Mouse (Mus musculus) hindbrain, embryonic 16.5 days (tissue): ENCODE results near the gene Ap1s1. TPM values are rescaled to one million over a fixed set of nuclear protein-coding genes. Genes with fewer than 3 reads are reported as not detected.
A peak's percentile ranks its signal among the peaks of the same experiment; 100 is the strongest.

Source experiments
- ATAC-seq: fragments of 200-750 bp; cut with Nextera tagmentation; 2 replicates; pipeline ENCODE4 v1.8.0; 2017; ENCODE audit warnings: moderate TSS enrichment, moderate library complexity
- H3K27ac ChIP-seq: fragments of 300-500 bp; sonication (generic); 2 replicates; pipeline ENCODE4 v1.5.1; 2014; ENCODE audit warnings: low read depth, mild to moderate bottlenecking, control low read depth, low read length, moderate library complexity
- H3K27me3 ChIP-seq: fragments of 300-500 bp; sonication (generic); replicated peaks from 2 replicates; pipeline ENCODE4 v1.6.1; 2014; ENCODE audit warnings: low read length; ENCODE audit not compliant: control insufficient read depth, insufficient read depth
- H3K36me3 ChIP-seq: fragments of 300-500 bp; sonication (generic); 2 replicates; pipeline ENCODE4 v1.6.1; 2014; ENCODE audit warnings: mild to moderate bottlenecking, low read length, moderate library complexity, mixed read lengths; ENCODE audit not compliant: control insufficient read depth, insufficient read depth
- H3K4me1 ChIP-seq: fragments of 300-500 bp; sonication (generic); 2 replicates; pipeline ENCODE4 v1.6.1; 2014; ENCODE audit warnings: low read depth, low read length; ENCODE audit not compliant: control insufficient read depth, insufficient read depth
- H3K4me2 ChIP-seq: fragments of 300-500 bp; sonication (generic); 2 replicates; pipeline ENCODE4 v1.6.1; 2014; ENCODE audit warnings: mild to moderate bottlenecking, low read length, control low read depth, moderate library complexity
- H3K4me3 ChIP-seq: fragments of 300-500 bp; sonication (generic); 2 replicates; pipeline ENCODE4 v1.5.1; 2014; ENCODE audit warnings: mild to moderate bottlenecking, low read length, control low read depth, moderate library complexity
- H3K9ac ChIP-seq: fragments of 300-500 bp; sonication (generic); 2 replicates; pipeline ENCODE4 v1.6.1; 2014; ENCODE audit warnings: low read depth, mild to moderate bottlenecking, control low read depth, low read length, moderate library complexity
- H3K9me3 ChIP-seq: fragments of 300-500 bp; sonication (generic); 2 replicates; pipeline ENCODE4 v1.6.1; 2014; ENCODE audit warnings: mild to moderate bottlenecking, low read length, moderate library complexity; ENCODE audit not compliant: control insufficient read depth
- WGBS: fragments of 180-500 bp; shearing (Covaris S2); extraction: QIAGEN DNeasy Blood & Tissue Kit; methylation state at CpG from one replicate; pipeline ENCODE4 v1.1.7; 2014; 5-methylcytosine and 5-hydroxymethylcytosine counted together
- polyA plus RNA-seq: library from polyadenylated mRNA; unstranded; fragments of >200 nt; fragmentation: Nextera tagmentation; extraction: Ambion mirVana; gene quantifications from 2 replicates; pipeline ENCODE4 v1.2.1, GENCODE M21; 2015

Ap1s1 gene
- polyA plus RNA-seq, 1 experiment from 2014 or later, result 260 TPM

GRCm38 (mm10) chr5:137031076-137032032, 14.6 kb downstream of the Ap1s1 start:
- H3K27ac ChIP-seq, result no peak overlapping the region; the same call in 1 of the 2 replicates
- H3K4me1 ChIP-seq, result peaks cover 20% of the 10 kb centered on the region

GRCm38 (mm10) chr5:137030416-137030810, 15.5 kb downstream of the Ap1s1 start:
- Histone ChIP-seq H3K4me2 (peak overlapping the region; percentile 95), H3K36me3 (no peaks in the 10 kb centered on the region), H3K4me1 (peaks cover 23% of the 10 kb centered on the region), H3K27me3 (peaks cover 34% of the 10 kb centered on the region), H3K4me3 (peak overlapping the region; percentile 53), H3K9ac (peak overlapping the region; percentile 71), H3K27ac (no peak overlapping the region), H3K9me3 (no peaks in the 10 kb centered on the region)
- ATAC-seq, result no peak
- WGBS, result 12% methylated on average over 22 of the region's 22 CpGs

More at GRCm38 (mm10) chr5:137031076-137032032, 14.6 kb downstream of the Ap1s1 start:
- Histone ChIP-seq H3K4me2 (peak overlapping the region; percentile 95), H3K27me3 (peaks cover 25% of the 10 kb centered on the region), H3K9me3 (no peaks in the 10 kb centered on the region), H3K4me3 (peak overlapping the region; percentile 53), H3K36me3 (no peaks in the 10 kb centered on the region), H3K9ac (peak overlapping the region; percentile 71)
- WGBS, result under 1% methylated on average over 77 of the region's 78 CpGs
- ATAC-seq, result no peak

GRCm38 (mm10) chr5:137029643-137030415, 16.1 kb downstream of the Ap1s1 start:
- Histone ChIP-seq H3K4me2 (peak overlapping the region; percentile 95), H3K9ac (peak overlapping the region; percentile 71), H3K27ac (peak overlapping the region; percentile 69), H3K4me3 (peak overlapping the region; percentile 53), H3K9me3 (no peaks in the 10 kb centered on the region), H3K4me1 (peaks cover 23% of the 10 kb centered on the region), H3K27me3 (peaks cover 34% of the 10 kb centered on the region), H3K36me3 (no peaks in the 10 kb centered on the region)
- peak; percentile 78 for ATAC-seq
- under 1% methylated on average over 52 of the region's 52 CpGs for WGBS

- ATAC-seq, result peak; percentile 4; the same call in 1 of the 2 replicates
- Histone ChIP-seq H3K9me3 (no peaks in the 10 kb centered on the region), H3K27ac (peak overlapping the region; percentile 69), H3K36me3 (no peaks in the 10 kb centered on the region), H3K27me3 (peaks cover 40% of the 10 kb centered on the region), H3K4me3 (peak overlapping the region; percentile 53), H3K4me2 (peak overlapping the region; percentile 95), H3K9ac (peak overlapping the region; percentile 64), H3K4me1 (peaks cover 23% of the 10 kb centered on the region)
- WGBS, result 2% methylated on average over 8 of the region's 8 CpGs
These were observed 16.7 kb downstream of the Ap1s1 start for GRCm38 (mm10) chr5:137029273-137029585.

GRCm38 (mm10) chr5:137028561-137029272, 17.2 kb downstream of the Ap1s1 start:
- H3K4me3 ChIP-seq, result peak overlapping the region; percentile 53
- whole genome bisulfite sequencing, result 1% methylated on average over 29 of the region's 29 CpGs
- peak overlapping the region; percentile 64 for H3K9ac ChIP-seq
- peak; percentile 19; the same call in 1 of the 2 replicates for ATAC-seq
- peak overlapping the region; percentile 95 for H3K4me2 ChIP-seq
- H3K9me3 ChIP-seq, result no peaks in the 10 kb centered on the region
- H3K27ac ChIP-seq, result no peak overlapping the region; the same call in 1 of the 2 replicates
- H3K27me3 ChIP-seq, result peaks cover 43% of the 10 kb centered on the region
- peaks cover 23% of the 10 kb centered on the region for H3K4me1 ChIP-seq
- no peaks in the 10 kb centered on the region for H3K36me3 ChIP-seq

- Histone ChIP-seq H3K4me1 (peaks cover 11% of the 10 kb centered on the region), H3K27ac (no peak within 1 kb of the TSS), H3K4me3 (peak within 1 kb of the TSS; percentile 29), H3K9ac (peak within 1 kb of the TSS; percentile 20; the same call in 1 of the 2 replicates), H3K4me2 (peak within 1 kb of the TSS; percentile 43), H3K9me3 (no peaks in the 10 kb centered on the region), H3K36me3 (no peaks in the 10 kb centered on the region), H3K27me3 (peaks cover 42% of the 10 kb centered on the region)
- 21% methylated on average over 4 of the region's 4 CpGs for WGBS
- ATAC-seq, result no peak
These were observed 19.8 kb downstream of the Ap1s1 start, which contains the start of gene Vgf for GRCm38 (mm10) chr5:137026092-137026491. Gene Vgf (plus strand): TSS chr5:137026392.

GRCm38 (mm10) chr5:137025132-137025531, 20.8 kb downstream of the Ap1s1 start:
- Histone ChIP-seq H3K4me1 (peaks cover 2% of the 10 kb centered on the region), H3K27ac (no peak overlapping the region), H3K4me2 (peak overlapping the region; percentile 43), H3K36me3 (no peaks in the 10 kb centered on the region), H3K27me3 (peaks cover 35% of the 10 kb centered on the region), H3K9ac (peak overlapping the region; percentile 20; the same call in 1 of the 2 replicates), H3K4me3 (peak overlapping the region; percentile 29), H3K9me3 (no peaks in the 10 kb centered on the region)
- ATAC-seq, result no peak
- WGBS, result under 1% methylated on average over 23 of the region's 23 CpGs

GRCm38 (mm10) chr5:137024318-137024717, 21.6 kb downstream of the Ap1s1 start:
- 41% methylated on average over 3 of the region's 3 CpGs for WGBS
- Histone ChIP-seq H3K4me3 (no peak overlapping the region), H3K36me3 (no peaks in the 10 kb centered on the region), H3K4me2 (no peak overlapping the region), H3K4me1 (peaks cover 2% of the 10 kb centered on the region), H3K27ac (no peak overlapping the region), H3K9ac (no peak overlapping the region; the same call in 1 of the 2 replicates), H3K27me3 (peaks cover 35% of the 10 kb centered on the region), H3K9me3 (no peaks in the 10 kb centered on the region)
- no peak for ATAC-seq
